Mouse (Mus musculus) E14TG2a.4 (cell line): ENCODE measurements around the gene C1qtnf6.

Source experiments
- CTCF ChIP-seq: conservative IDR thresholded peaks from 2 replicates; pipeline ENCODE4 v1.5.1; 2014; ENCODE audit warnings: low read length
- POU5F1 ChIP-seq: IDR thresholded peaks from 2 replicates; pipeline ENCODE4 v1.6.1; 2014; ENCODE audit warnings: low read length, borderline replicate concordance

- TF ChIP-seq CTCF (0 out of 2 replicates have a peak, but pooled peaks have one; percentile 3), POU5F1 (no peak)
Measured at GRCm38 (mm10) chr15:78521892-78522291, 9.3 kb downstream of the C1qtnf6 start.
